Mouse (Mus musculus): ENCODE results near the gene Ttll3.

Ttll3 gene

GRCm38 (mm10) chr6:113373491-113373890 is 15.6 kb upstream of the Ttll3 start:
- in situ Hi-C loops (cut with MboI; ENCODE audit: low pct_unique_long_range_greater_than_20kb in 1 of 2, low sequenced_read_pairs in 2 of 2, unreplicated experiment in 1 of 2), result no loop called here

- in situ Hi-C loops (cut with MboI; ENCODE audit: low pct_unique_long_range_greater_than_20kb in 1 of 2, low sequenced_read_pairs in 2 of 2, unreplicated experiment in 1 of 2), result no loop called here
Observed at GRCm38 (mm10) chr6:113377172-113377495, 11.9 kb upstream of the Ttll3 start.

- in situ Hi-C loops (cut with MboI; ENCODE audit: low pct_unique_long_range_greater_than_20kb in 1 of 2, low sequenced_read_pairs in 2 of 2, unreplicated experiment in 1 of 2), result no loop called here
Observed at GRCm38 (mm10) chr6:113377496-113378385, 11.3 kb upstream of the Ttll3 start, which contains the start of the genes Tada3 and Arpc4. TSS of gene Tada3 (minus strand) at chr6:113377883. TSS of gene Arpc4 (plus strand) at chr6:113378115.

- in situ Hi-C loops (cut with MboI; ENCODE audit: low pct_unique_long_range_greater_than_20kb in 1 of 2, low sequenced_read_pairs in 2 of 2, unreplicated experiment in 1 of 2), result no loop called here
Observed at GRCm38 (mm10) chr6:113379246-113379645, 9.8 kb upstream of the Ttll3 start.

- in situ Hi-C loops (cut with MboI; ENCODE audit: low pct_unique_long_range_greater_than_20kb in 1 of 2, low sequenced_read_pairs in 2 of 2, unreplicated experiment in 1 of 2), result no loop called here
Observed at GRCm38 (mm10) chr6:113380480-113380879, 8.6 kb upstream of the Ttll3 start.

GRCm38 (mm10) chr6:113384351-113384927 is 4.6 kb upstream of the Ttll3 start:
- in situ Hi-C loops (cut with MboI; ENCODE audit: low pct_unique_long_range_greater_than_20kb in 1 of 2, low sequenced_read_pairs in 2 of 2, unreplicated experiment in 1 of 2), result no loop called here

GRCm38 (mm10) chr6:113385160-113385714 is 3.8 kb upstream of the Ttll3 start:
- in situ Hi-C loops (cut with MboI; ENCODE audit: low pct_unique_long_range_greater_than_20kb in 1 of 2, low sequenced_read_pairs in 2 of 2, unreplicated experiment in 1 of 2), result no loop called here

- in situ Hi-C loops (cut with MboI; ENCODE audit: low pct_unique_long_range_greater_than_20kb in 1 of 2, low sequenced_read_pairs in 2 of 2, unreplicated experiment in 1 of 2), result no loop called here
Observed at GRCm38 (mm10) chr6:113386025-113386424, 3.0 kb upstream of the Ttll3 start.

- in situ Hi-C loops (cut with MboI; ENCODE audit: low pct_unique_long_range_greater_than_20kb in 1 of 2, low sequenced_read_pairs in 2 of 2, unreplicated experiment in 1 of 2), result no loop called here
Observed at GRCm38 (mm10) chr6:113390715-113391114, 1.7 kb downstream of the Ttll3 start.

- in situ Hi-C loops (cut with MboI; ENCODE audit: low pct_unique_long_range_greater_than_20kb in 1 of 2, low sequenced_read_pairs in 2 of 2, unreplicated experiment in 1 of 2), result no loop called here
Observed at GRCm38 (mm10) chr6:113392015-113392386, 2.9 kb downstream of the Ttll3 start.

GRCm38 (mm10) chr6:113392387-113393071 is 3.5 kb downstream of the Ttll3 start:
- in situ Hi-C loops (cut with MboI; ENCODE audit: low pct_unique_long_range_greater_than_20kb in 1 of 2, low sequenced_read_pairs in 2 of 2, unreplicated experiment in 1 of 2), result no loop called here

- in situ Hi-C loops (cut with MboI; ENCODE audit: low pct_unique_long_range_greater_than_20kb in 1 of 2, low sequenced_read_pairs in 2 of 2, unreplicated experiment in 1 of 2), result no loop called here
Observed at GRCm38 (mm10) chr6:113393951-113394350, 4.9 kb downstream of the Ttll3 start.

- in situ Hi-C loops (cut with MboI; ENCODE audit: low pct_unique_long_range_greater_than_20kb in 1 of 2, low sequenced_read_pairs in 2 of 2, unreplicated experiment in 1 of 2), result no loop called here
Observed at GRCm38 (mm10) chr6:113394811-113395210, 5.8 kb downstream of the Ttll3 start.

GRCm38 (mm10) chr6:113395501-113395900 is 6.4 kb downstream of the Ttll3 start:
- in situ Hi-C loops (cut with MboI; ENCODE audit: low pct_unique_long_range_greater_than_20kb in 1 of 2, low sequenced_read_pairs in 2 of 2, unreplicated experiment in 1 of 2), result no loop called here

- in situ Hi-C loops (cut with MboI; ENCODE audit: low pct_unique_long_range_greater_than_20kb in 1 of 2, low sequenced_read_pairs in 2 of 2, unreplicated experiment in 1 of 2), result no loop called here
Observed at GRCm38 (mm10) chr6:113396270-113397030, 7.4 kb downstream of the Ttll3 start.

GRCm38 (mm10) chr6:113402094-113402493 is 13.0 kb downstream of the Ttll3 start:
- in situ Hi-C loops (cut with MboI; ENCODE audit: low pct_unique_long_range_greater_than_20kb in 1 of 2, low sequenced_read_pairs in 2 of 2, unreplicated experiment in 1 of 2), result no loop called here

GRCm38 (mm10) chr6:113404649-113405448 is 15.8 kb downstream of the Ttll3 start:
- in situ Hi-C loops (cut with MboI; ENCODE audit: low pct_unique_long_range_greater_than_20kb in 1 of 2, low sequenced_read_pairs in 2 of 2, unreplicated experiment in 1 of 2), result no loop called here

- in situ Hi-C loops (cut with MboI; ENCODE audit: low pct_unique_long_range_greater_than_20kb in 1 of 2, low sequenced_read_pairs in 2 of 2, unreplicated experiment in 1 of 2), result no loop called here
Observed at GRCm38 (mm10) chr6:113405483-113405882, 16.4 kb downstream of the Ttll3 start.
